Mouse (Mus musculus) left cerebral cortex, adult 2 months (tissue): ENCODE measurements around the gene Rgs9. TPM values are rescaled to one million over a fixed set of nuclear protein-coding genes. Genes with fewer than 3 reads are reported as not detected.
A peak's percentile ranks its signal among the peaks of the same experiment; 100 is the strongest.
"Not testable (repeated sequence)": the region's sequence is repeated elsewhere in the genome, so short reads cannot be mapped to it uniquely, and the experiment has no call there.

Source experiments
- DNase-seq, 2 experiments: peaks; one replicate each; pipeline ENCODE4 v3.0.0; 2021 to 2022; ENCODE audit warnings: low spot score in 2 of 2, mixed read lengths in 1 of 2; ENCODE audit errors: extremely low spot score in 1 of 2
- H3K27ac ChIP-seq: fragments of 200-600 bp; 2 replicates; pipeline ENCODE4 v1.8.1; 2022
- H3K4me3 ChIP-seq: fragments of 200-600 bp; 2 replicates; pipeline ENCODE4 v1.8.1; 2022
- CTCF ChIP-seq: fragments of 200-600 bp; IDR thresholded peaks from 2 replicates; pipeline ENCODE4 v1.8.1; 2022; ENCODE audit warnings: antibody characterized with exemption, mild to moderate bottlenecking, moderate library complexity
- intact Hi-C: fragments of 180-260 bp; cut with DNase I; formaldehyde crosslinking; loops from one replicate; pipeline ENCODE4 v1.15.1; 2025
- total RNA-seq, 2 experiments: library from RNA; stranded (reverse); gene quantifications; 2 replicates each; pipeline ENCODE4 v1.2.3; 2021

Gene Rgs9
- total RNA-seq, 2 experiments from 2014 or later: 20.3 to 44.5 TPM

GRCm38 (mm10) chr11:109297031-109297430 is 898 bp downstream of the Rgs9 start:
- no peak for DNase-seq
- H3K27ac ChIP-seq: no peak overlapping the region
- intact Hi-C loops: loop anchor here (5.0 kb wide), 1 partner anchor 50 kb away; no protein-coding TSS in a partner anchor
- peak overlapping the region; percentile 71 for H3K4me3 ChIP-seq
- no peak for TF ChIP-seq CTCF

GRCm38 (mm10) chr11:109292056-109292455 is 5.9 kb downstream of the Rgs9 start:
- H3K4me3 ChIP-seq: no peak overlapping the region
- DNase-seq: no peak
- H3K27ac ChIP-seq: no peak overlapping the region
- no peak for TF ChIP-seq CTCF
- intact Hi-C loops: no loop called here

- DNase-seq, H3K27ac ChIP-seq, H3K4me3 ChIP-seq, intact Hi-C loops: not testable (repeated sequence)
Observed at GRCm38 (mm10) chr11:109289378-109289777, 8.6 kb downstream of the Rgs9 start.

- Histone ChIP-seq H3K4me3 (no peak overlapping the region), H3K27ac (no peak overlapping the region)
- TF ChIP-seq CTCF: no peak
- intact Hi-C loops: no loop called here
- no peak for DNase-seq
Observed at GRCm38 (mm10) chr11:109284811-109285210, 13.1 kb downstream of the Rgs9 start.

- no peak for TF ChIP-seq CTCF
- no peak overlapping the region for H3K4me3 ChIP-seq
- H3K27ac ChIP-seq: no peak overlapping the region
- no peak for DNase-seq
- intact Hi-C loops: no loop called here
Observed at GRCm38 (mm10) chr11:109278186-109278585, 19.7 kb downstream of the Rgs9 start.

GRCm38 (mm10) chr11:109271399-109271798 is 26.5 kb downstream of the Rgs9 start:
- DNase-seq: no peak
- intact Hi-C loops: no loop called here
- Histone ChIP-seq H3K4me3 (no peak overlapping the region), H3K27ac (no peak overlapping the region)
- no peak for TF ChIP-seq CTCF

GRCm38 (mm10) chr11:109270366-109270765 is 27.6 kb downstream of the Rgs9 start:
- Histone ChIP-seq H3K4me3 (no peak overlapping the region), H3K27ac (no peak overlapping the region)
- no peak for TF ChIP-seq CTCF
- intact Hi-C loops: no loop called here
- DNase-seq: no peak

- no peak overlapping the region for H3K4me3 ChIP-seq
- intact Hi-C loops: no loop called here
- no peak for TF ChIP-seq CTCF
- no peak for DNase-seq
- H3K27ac ChIP-seq: no peak overlapping the region
Observed at GRCm38 (mm10) chr11:109269662-109270341, 28.1 kb downstream of the Rgs9 start.

- no peak for DNase-seq
- intact Hi-C loops: no loop called here
- Histone ChIP-seq H3K4me3 (no peak overlapping the region), H3K27ac (no peak overlapping the region)
- TF ChIP-seq CTCF: no peak
Observed at GRCm38 (mm10) chr11:109269283-109269661, 28.7 kb downstream of the Rgs9 start.

- intact Hi-C loops: no loop called here
- no peak overlapping the region for H3K27ac ChIP-seq
- no peak overlapping the region for H3K4me3 ChIP-seq
- no peak for DNase-seq
- no peak for TF ChIP-seq CTCF
Observed at GRCm38 (mm10) chr11:109266161-109266910, 31.6 kb downstream of the Rgs9 start.

GRCm38 (mm10) chr11:109264159-109264768 is 33.7 kb downstream of the Rgs9 start:
- peak in 1 of 2 experiments; percentile 25 for DNase-seq
- no peak overlapping the region for H3K4me3 ChIP-seq
- no peak for TF ChIP-seq CTCF
- intact Hi-C loops: no loop called here
- H3K27ac ChIP-seq: no peak overlapping the region

GRCm38 (mm10) chr11:109260561-109260960 is 37.4 kb downstream of the Rgs9 start:
- H3K27ac ChIP-seq: no peak overlapping the region
- H3K4me3 ChIP-seq: no peak overlapping the region
- intact Hi-C loops: no loop called here
- DNase-seq: no peak
- TF ChIP-seq CTCF: no peak
